Mouse (Mus musculus) ovary, adult 18-20 months (tissue): ENCODE results near the gene Galnt12.

Experiments used
- DNase-seq: peaks from one replicate; pipeline ENCODE4 v3.0.0; 2022; ENCODE audit warnings: low spot score, mixed read lengths

Gene Galnt12

DNA sequence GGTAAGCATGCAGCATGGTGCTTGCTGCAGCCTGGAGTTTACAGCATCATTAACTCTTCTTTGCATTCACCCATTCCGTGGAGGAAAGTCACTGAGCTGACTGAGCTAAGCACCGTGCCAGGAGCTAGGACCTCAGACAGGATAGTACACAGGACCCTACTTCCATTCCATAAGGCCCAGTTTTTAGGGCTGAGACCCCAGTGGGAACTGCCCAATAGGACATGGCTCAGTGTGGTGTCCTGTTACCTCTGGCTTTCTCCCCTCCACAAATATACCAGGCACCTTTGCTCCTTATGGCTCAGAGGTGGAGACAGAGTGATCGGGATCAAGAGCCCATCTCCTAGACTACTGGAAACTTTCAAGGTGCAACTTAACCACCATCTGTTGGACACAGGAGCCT lies 59.1 kb downstream of the Galnt12 start:
- DNase-seq, result no peak

DNA sequence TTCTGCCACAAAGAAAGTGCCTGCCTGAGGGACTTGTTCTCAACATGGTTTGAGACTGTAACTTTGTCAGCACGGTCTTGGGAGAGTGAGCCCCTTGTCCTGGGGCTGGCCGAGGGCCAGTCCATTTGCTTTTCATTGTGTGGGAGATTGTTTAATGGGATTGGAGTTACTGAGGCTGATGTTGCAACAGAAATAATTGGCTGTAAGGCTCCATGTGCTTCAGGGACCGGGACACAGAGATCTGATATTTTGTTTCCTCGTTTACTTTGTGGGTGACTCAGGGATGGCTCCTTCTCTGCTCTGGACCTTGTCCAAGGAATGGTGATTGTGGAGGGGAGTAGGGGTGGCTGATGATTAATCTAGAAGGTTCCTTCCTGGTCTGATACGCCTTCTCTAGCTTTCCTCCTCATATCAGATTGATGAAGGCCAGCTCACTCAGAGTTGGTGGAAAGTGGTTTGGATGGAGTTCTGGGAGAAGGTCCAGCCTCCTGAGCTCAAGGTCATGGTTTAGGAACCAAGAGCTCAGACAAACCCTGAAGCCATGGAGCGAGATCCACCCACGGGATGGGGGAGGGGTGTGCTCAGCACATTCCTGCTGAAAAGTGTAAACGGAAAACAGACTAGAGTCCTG lies 60.0 kb downstream of the Galnt12 start:
- peak; percentile 82 for DNase-seq

DNA sequence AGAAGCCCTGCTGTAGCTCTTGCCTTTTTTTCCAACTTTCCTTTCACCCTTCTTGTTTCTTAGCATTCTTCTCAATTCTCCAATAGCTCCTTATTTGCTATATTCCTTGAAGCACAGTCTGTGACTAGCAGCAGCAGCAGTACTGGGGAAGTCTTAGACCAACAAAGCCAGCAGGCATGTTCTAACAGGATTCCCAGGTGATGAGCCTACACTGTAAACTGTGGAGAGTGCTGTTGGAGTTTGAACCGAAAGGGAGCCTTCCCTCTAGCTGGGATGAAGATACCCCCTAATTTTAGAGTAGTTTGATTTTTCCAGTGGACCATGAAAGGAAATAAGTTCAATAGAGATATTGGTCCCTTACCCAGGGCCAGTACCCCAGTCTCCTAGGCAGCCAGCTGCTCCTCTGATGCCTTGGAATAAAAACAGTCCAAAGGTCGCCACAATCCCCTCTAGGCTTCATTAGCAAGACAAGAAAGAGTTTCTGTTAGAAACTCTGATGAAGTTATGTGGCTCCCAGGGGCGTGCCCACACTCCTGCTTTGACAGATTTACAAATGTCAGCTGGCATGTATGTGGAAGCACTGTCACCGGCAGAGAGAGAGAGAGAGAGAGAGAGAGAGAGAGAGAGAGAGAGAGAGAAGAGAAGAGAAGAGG lies 69.5 kb downstream of the Galnt12 start:
- no peak for DNase-seq

DNA sequence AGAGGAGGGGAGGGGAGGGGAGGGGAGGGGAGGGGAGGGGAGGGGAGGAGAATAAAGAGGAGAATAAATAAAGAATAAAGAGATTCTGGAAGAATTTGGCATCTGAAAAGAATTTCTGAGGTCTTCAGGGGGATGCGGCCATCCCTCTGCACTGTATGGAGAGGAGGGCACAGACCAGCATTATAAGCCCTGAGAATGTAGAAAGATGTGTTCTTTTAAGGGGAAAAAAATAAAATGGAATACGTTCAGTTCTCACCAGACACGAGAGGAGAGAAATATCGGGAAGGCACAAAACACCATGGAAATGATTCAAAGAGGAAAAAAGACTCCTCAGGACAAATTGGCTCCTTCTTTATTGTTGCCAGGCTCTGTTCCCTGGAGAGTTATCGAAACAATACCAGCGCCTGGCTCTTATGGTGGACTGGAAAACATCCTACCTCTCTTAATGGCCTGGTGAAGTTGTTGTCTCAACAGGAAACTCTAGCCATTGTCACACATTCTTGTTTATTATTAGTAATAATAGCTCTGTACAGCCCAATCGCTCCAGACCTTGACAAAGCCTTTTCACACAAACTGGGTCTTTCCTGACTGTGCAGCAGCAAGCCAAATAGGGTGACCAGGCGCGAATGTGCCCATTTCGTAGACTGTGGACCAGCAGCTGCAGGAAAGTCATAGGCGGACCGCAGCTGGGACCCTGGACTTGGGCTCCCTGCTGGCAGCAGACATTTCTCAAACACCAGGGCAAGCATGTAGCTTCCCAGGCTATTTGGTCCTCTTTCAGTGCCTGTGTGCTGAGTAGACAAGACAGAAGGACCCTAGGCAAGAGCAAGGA lies 70.3 kb downstream of the Galnt12 start:
- no peak for DNase-seq

DNA sequence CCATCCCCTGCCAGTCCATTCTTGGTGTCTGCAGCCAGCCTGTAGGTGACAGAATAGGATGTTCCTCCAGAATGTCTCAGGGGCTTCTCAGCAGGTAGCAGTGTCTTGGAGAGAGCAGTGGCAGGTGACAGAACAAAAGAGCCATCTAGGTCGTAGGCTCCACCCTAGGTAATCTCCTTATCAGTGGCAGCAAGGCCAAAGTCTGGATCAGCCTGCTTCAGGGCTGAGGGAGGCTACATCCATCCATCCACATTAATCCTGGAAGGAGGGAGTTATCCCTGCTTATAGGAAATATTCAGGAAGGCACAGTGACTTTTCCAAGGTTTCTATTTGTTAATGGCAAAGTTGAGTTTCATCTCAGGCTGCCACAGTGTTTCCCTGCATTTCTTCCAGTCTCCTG lies 80.6 kb downstream of the Galnt12 start:
- DNase-seq, result no peak
